Mouse (Mus musculus): ENCODE measurements around the gene Smpd3.

Smpd3 gene

DNA sequence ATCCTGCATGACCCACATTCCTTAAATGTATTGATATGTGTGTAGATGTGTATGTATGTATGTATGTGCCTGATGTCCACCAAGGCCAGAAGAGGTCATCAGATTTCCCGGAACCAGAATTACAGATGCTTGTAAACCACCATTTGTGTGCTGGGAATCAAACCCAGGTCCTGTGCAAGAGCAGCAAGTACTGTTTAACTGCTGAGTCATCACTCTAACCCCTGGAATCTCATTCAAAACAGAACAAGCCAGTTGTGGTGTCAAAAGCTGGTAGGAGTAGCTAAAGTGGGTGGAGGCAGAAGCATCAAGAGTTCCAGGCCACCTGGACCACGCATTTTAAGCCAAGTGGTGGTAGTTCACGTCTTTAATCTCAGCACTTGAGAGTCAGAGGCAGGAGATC, 123.8 kb downstream of the Smpd3 start:
- DNase-seq: no peak

GRCm38 (mm10) chr8:106211421-106211820, 126.4 kb downstream of the Smpd3 start:
- DNase-seq: no peak

DNA sequence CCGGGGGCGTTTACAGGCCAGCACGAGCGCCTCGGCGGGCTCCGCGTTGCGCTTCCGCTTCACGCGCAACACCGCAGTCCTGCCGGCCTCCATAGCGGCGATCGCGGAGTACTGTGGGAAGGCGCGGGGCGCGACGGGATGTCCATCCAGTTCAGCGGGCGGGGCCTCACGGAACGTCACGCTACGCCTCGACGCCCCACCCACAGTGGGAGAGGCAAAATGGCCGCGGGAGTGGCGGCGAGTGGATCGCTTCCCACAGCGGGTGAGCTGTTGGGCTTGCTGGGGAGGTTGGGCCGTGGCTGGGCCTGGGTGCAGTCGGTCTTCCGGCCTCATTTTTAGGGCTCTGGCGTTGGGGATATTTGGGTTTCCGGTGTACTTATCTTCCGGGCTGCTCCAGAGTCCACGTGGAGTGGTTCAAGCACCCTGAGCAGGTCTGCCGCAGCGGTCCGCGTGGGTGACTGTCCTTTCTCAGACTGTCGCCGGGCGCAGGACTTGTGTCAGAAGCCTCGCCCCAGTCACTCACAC, 126.9 kb downstream of the Smpd3 start, which contains the start of the genes Slc7a6os and Prmt7:
Gene Slc7a6os, minus strand, starts transcription at position 115 of the 525 bp plus-strand sequence.
Gene Prmt7, plus strand, starts transcription at position 116 of the 525 bp plus-strand sequence.
- DNase-seq: peak; percentile 95

- no peak for DNase-seq
These were observed 127.6 kb downstream of the Smpd3 start for GRCm38 (mm10) chr8:106210035-106210731.

All from kidney, adult 9 months (tissue).